Mouse (Mus musculus) CH12.LX (cell line): ENCODE data around the gene Chac1. TPM values are rescaled to one million over a fixed set of nuclear protein-coding genes. Genes with fewer than 3 reads are reported as not detected.

Source experiments
- DNase-seq: peaks from one replicate; pipeline ENCODE4 v3.0.0-alpha.2; 2013; ENCODE audit errors: extremely low read depth
- H3K27ac ChIP-seq: 2 replicates; pipeline ENCODE4 v1.5.1; 2012; ENCODE audit warnings: low read depth, mild to moderate bottlenecking, control low read depth, moderate library complexity; ENCODE audit not compliant: insufficient read depth
- H3K27me3 ChIP-seq: replicated peaks from 2 replicates; pipeline ENCODE3; 2012; ENCODE audit warnings: inconsistent platforms
- H3K36me3 ChIP-seq, 2 experiments: replicated peaks in 1 of 2; 2 replicates each; pipeline versions ENCODE3 to v1.6.1; 2012; ENCODE audit warnings: inconsistent platforms in 1 of 2, low read length in 1 of 2, mild to moderate bottlenecking in 1 of 2, mixed read lengths in 1 of 2, moderate library complexity in 1 of 2; ENCODE audit not compliant: control insufficient read depth in 1 of 2, insufficient read depth in 1 of 2
- H3K4me1 ChIP-seq, 2 experiments: 2 replicates each; pipeline ENCODE4 v1.6.1; 2012; ENCODE audit warnings: inconsistent platforms in 1 of 2, moderate library complexity in 1 of 2; ENCODE audit not compliant: insufficient read depth in 2 of 2, control insufficient read depth in 1 of 2
- H3K4me2 ChIP-seq: 2 replicates; pipeline ENCODE4 v1.6.1; 2012; ENCODE audit warnings: low read depth, mild to moderate bottlenecking, control low read depth; ENCODE audit not compliant: poor library complexity, insufficient read depth, severe bottlenecking
- H3K4me3 ChIP-seq, 3 experiments: fragments of 150-350 bp in 1 of 3; sonication (generic) in 1 of 3; replicated peaks in 1 of 3; 2 replicates each; pipeline versions ENCODE3 to v1.5.1; 2011 to 2012; ENCODE audit warnings: low read depth in 2 of 3, low read length in 2 of 3, mild to moderate bottlenecking in 2 of 3, moderate library complexity in 2 of 3, control low read depth in 1 of 3, improper control_type of control experiment in 1 of 3, inconsistent platforms in 1 of 3, mixed read lengths in 1 of 3; ENCODE audit not compliant: poor library complexity in 1 of 3
- H3K79me2 ChIP-seq: replicated peaks from 2 replicates; pipeline ENCODE4 v1.6.1; 2012; ENCODE audit warnings: mild to moderate bottlenecking, moderate library complexity; ENCODE audit not compliant: control insufficient read depth, poor library complexity, insufficient read depth, severe bottlenecking; ENCODE audit errors: extremely low read depth
- H3K9ac ChIP-seq: 2 replicates; pipeline ENCODE4 v1.6.1; 2012; ENCODE audit warnings: low read depth, mild to moderate bottlenecking, control low read depth, moderate library complexity; ENCODE audit not compliant: insufficient read depth
- H3K9me3 ChIP-seq: replicated peaks from 2 replicates; pipeline ENCODE3; 2012; ENCODE audit warnings: low read length, inconsistent platforms, mixed read lengths
- BHLHE40 ChIP-seq: IDR thresholded peaks from 2 replicates; pipeline ENCODE4 v1.6.1; 2011; ENCODE audit warnings: mild to moderate bottlenecking, low read depth, low read length, improper control_type of control experiment
- E2F4 ChIP-seq: IDR thresholded peaks from 2 replicates; pipeline ENCODE4 v1.6.1; 2011; ENCODE audit warnings: low read depth, low read length, improper control_type of control experiment; ENCODE audit not compliant: insufficient replicate concordance
- JUND ChIP-seq: conservative IDR thresholded peaks from 2 replicates; pipeline ENCODE4 v1.6.1; 2011; ENCODE audit warnings: low read depth, low read length, improper control_type of control experiment
- MAFK ChIP-seq: IDR thresholded peaks from 2 replicates; pipeline ENCODE4 v1.6.1; 2011; ENCODE audit warnings: low read length, improper control_type of control experiment; ENCODE audit not compliant: insufficient replicate concordance
- MAX ChIP-seq: IDR thresholded peaks from 2 replicates; pipeline ENCODE4 v1.6.1; 2011; ENCODE audit warnings: low read length, improper control_type of control experiment
- MAZ ChIP-seq: IDR thresholded peaks from 2 replicates; pipeline ENCODE4 v1.6.1; 2012; ENCODE audit warnings: low read depth, mild to moderate bottlenecking, inconsistent platforms, low read length, improper control_type of control experiment, moderate library complexity
- NELFE ChIP-seq: IDR thresholded peaks from 2 replicates; pipeline ENCODE4 v1.6.1; 2011; ENCODE audit warnings: low read depth, low read length, improper control_type of control experiment
- NRF1 ChIP-seq: IDR thresholded peaks from 2 replicates; pipeline ENCODE4 v1.6.1; 2014; ENCODE audit warnings: low read depth, mild to moderate bottlenecking, inconsistent platforms, low read length, improper control_type of control experiment, moderate library complexity
- PAX5 ChIP-seq: IDR thresholded peaks from 2 replicates; pipeline ENCODE4 v1.6.1; 2012; ENCODE audit warnings: low read length, inconsistent platforms, mixed read lengths
- POLR2A ChIP-seq: IDR thresholded peaks from 2 replicates; pipeline ENCODE4 v1.6.1; 2011; ENCODE audit warnings: low read depth, mild to moderate bottlenecking, improper control_type of control experiment, low read length
- RAD21 ChIP-seq: IDR thresholded peaks from 2 replicates; pipeline ENCODE4 v1.6.1; 2011; ENCODE audit warnings: low read depth, mild to moderate bottlenecking, low read length, improper control_type of control experiment, moderate library complexity
- RCOR1 ChIP-seq: conservative IDR thresholded peaks from 2 replicates; pipeline ENCODE4 v1.6.1; 2012; ENCODE audit warnings: low read depth, mild to moderate bottlenecking, inconsistent platforms, low read length, improper control_type of control experiment
- SMC3 ChIP-seq: IDR thresholded peaks from 2 replicates; pipeline ENCODE4 v1.6.1; 2011; ENCODE audit warnings: low read depth, low read length, improper control_type of control experiment
- TCF12 ChIP-seq: IDR thresholded peaks from 2 replicates; pipeline ENCODE4 v1.6.1; 2014; ENCODE audit warnings: low read depth, mild to moderate bottlenecking, inconsistent platforms, low read length, improper control_type of control experiment
- USF2 ChIP-seq: conservative IDR thresholded peaks from 2 replicates; pipeline ENCODE4 v1.6.1; 2011; ENCODE audit warnings: low read depth, low read length, improper control_type of control experiment
- ZMIZ1 ChIP-seq: IDR thresholded peaks from 2 replicates; pipeline ENCODE4 v1.6.1; 2012; ENCODE audit warnings: low read depth, mild to moderate bottlenecking, inconsistent platforms, low read length, improper control_type of control experiment
- ZNF384 ChIP-seq: IDR thresholded peaks from 2 replicates; pipeline ENCODE4 v1.6.1; 2012; ENCODE audit warnings: low read depth, low read length, improper control_type of control experiment, inconsistent platforms
- dilution Hi-C: fragments of 300-500 bp; cut with MboI; formaldehyde crosslinking; loops from 2 replicates; pipeline ENCODE4 v1.14.3; 2020; ENCODE audit warnings: low sequenced_read_pairs; ENCODE audit not compliant: extremely low pct_unique_long_range_greater_than_20kb, extremely low pct_ligation_motif_present
- in situ Hi-C: fragments of 300-500 bp; cut with MboI; formaldehyde crosslinking; loops from 3 replicates; pipeline ENCODE4 v1.14.3; 2019; ENCODE audit warnings: low sequenced_read_pairs, low pct_ligation_motif_present, low pct_unique_long_range_greater_than_20kb, mixed read lengths
- polyA plus RNA-seq: library from polyadenylated mRNA; unstranded; fragments of >175 nt; gene quantifications from 2 replicates; pipeline ENCODE4 v1.2.1, GENCODE M21; 2012; ENCODE audit warnings: low read depth; ENCODE audit not compliant: insufficient read length
- total RNA-seq, 2 experiments: library from RNA; depleted of rRNA; stranded (reverse); fragments of 300-350 nt in 1 of 2; fragments of >200 nt in 1 of 2; gene quantifications; 2 replicates each; pipeline ENCODE4 v1.2.3; 2012 to 2014

The Chac1 gene
- total and polyA plus RNA-seq, 3 experiments, result 33.4 to 95.6 (median 49.2) TPM

GRCm38 (mm10) chr2:119334964-119335525 lies 16.0 kb upstream of the Chac1 start:
- TF ChIP-seq NELFE, result no peak
- no peak for TF ChIP-seq BHLHE40
- no peak for DNase-seq
- H3K9ac ChIP-seq, result no peak overlapping the region
- dilution Hi-C loops (no loop called here), in situ Hi-C loops (no loop called here)
- H3K36me3 ChIP-seq, result no peaks in the 10 kb centered on the region
- H3K27ac ChIP-seq, result no peak overlapping the region
- H3K79me2 ChIP-seq, result no peaks in the 10 kb centered on the region
- peaks cover 12 to 38% of the 10 kb centered on the region in 2 experiments for H3K4me1 ChIP-seq
- peaks cover 25% of the 10 kb centered on the region for H3K27me3 ChIP-seq
- H3K9me3 ChIP-seq, result peaks cover 1% of the 10 kb centered on the region
- no peak overlapping the region for H3K4me2 ChIP-seq
- no peak overlapping the region for H3K4me3 ChIP-seq

DNA sequence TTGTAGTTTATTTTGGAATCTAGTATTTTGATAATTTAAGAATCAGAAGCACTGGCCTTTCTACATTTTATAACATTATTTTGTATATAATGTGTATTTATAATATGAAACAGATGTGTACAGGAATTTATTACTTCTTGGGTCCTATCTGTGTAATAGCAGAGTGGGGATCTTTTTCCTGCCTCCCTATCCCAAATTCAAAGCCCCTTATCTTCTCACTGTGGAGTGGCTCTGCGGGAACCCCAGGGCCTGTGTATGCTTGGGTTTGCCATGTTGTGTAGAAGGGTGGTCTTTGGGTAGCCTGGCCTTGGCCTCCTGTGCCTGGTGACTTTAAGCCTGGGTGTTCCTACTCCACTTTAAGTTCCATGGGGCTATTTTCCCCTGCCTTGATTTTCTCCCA lies 15.5 kb upstream of the Chac1 start:
- Histone ChIP-seq H3K9ac (no peak overlapping the region), H3K9me3 (peaks cover 5% of the 10 kb centered on the region), H3K79me2 (no peaks in the 10 kb centered on the region), H3K27ac (no peak overlapping the region), H3K4me2 (no peak overlapping the region), H3K36me3 (no peaks in the 10 kb centered on the region), H3K27me3 (peaks cover 23% of the 10 kb centered on the region), H3K4me3 (no peak overlapping the region), H3K4me1 (peaks cover 12 to 38% of the 10 kb centered on the region in 2 experiments)
- dilution Hi-C loops (no loop called here), in situ Hi-C loops (no loop called here)
- DNase-seq, result no peak
- TF ChIP-seq MAX, result no peak
- TF ChIP-seq E2F4, result no peak
- no peak for TF ChIP-seq ZMIZ1
- TF ChIP-seq RAD21, result no peak
- TF ChIP-seq POLR2A, result no peak
- no peak for TF ChIP-seq TCF12
- no peak for TF ChIP-seq RCOR1
- no peak for TF ChIP-seq PAX5
- no peak for TF ChIP-seq USF2
- no peak for TF ChIP-seq NRF1
- TF ChIP-seq MAFK, result no peak
- no peak for TF ChIP-seq JUND
- TF ChIP-seq ZNF384, result no peak
- no peak for TF ChIP-seq SMC3

- Histone ChIP-seq H3K27me3 (peaks cover 18% of the 10 kb centered on the region), H3K4me1 (peaks cover 12 to 38% of the 10 kb centered on the region in 2 experiments), H3K36me3 (no peaks in the 10 kb centered on the region), H3K4me3 (no peak overlapping the region), H3K4me2 (no peak overlapping the region), H3K9ac (no peak overlapping the region)
- in situ Hi-C loops, result no loop called here
- TF ChIP-seq USF2 (no peak), MAZ (no peak), JUND (no peak), SMC3 (no peak)
- TF ChIP-seq, all 38 proteins: peak for 0
- Histone ChIP-seq H3K79me2 (no peaks in the 10 kb centered on the region), H3K9me3 (peaks cover 5% of the 10 kb centered on the region), H3K27ac (no peak overlapping the region)
- DNase-seq, result no peak
- dilution Hi-C loops, result no loop called here
These were observed 15.0 kb upstream of the Chac1 start for GRCm38 (mm10) chr2:119336002-119336401.
